Mouse (Mus musculus) lung, embryonic 15.5 days (tissue): Measurements from ENCODE around the gene Nusap1. TPM values are rescaled to one million over a fixed set of nuclear protein-coding genes. Genes with fewer than 3 reads are reported as not detected.
A peak's percentile ranks its signal among the peaks of the same experiment; 100 is the strongest.
"Not testable (repeated sequence)": the region's sequence is repeated elsewhere in the genome, so short reads cannot be mapped to it uniquely, and the experiment has no call there.

Source experiments
- ATAC-seq: fragments of 200-750 bp; cut with Nextera tagmentation; 2 replicates; pipeline ENCODE4 v1.8.0; 2017; ENCODE audit warnings: moderate number of reproducible peaks, borderline replicate concordance; ENCODE audit not compliant: low FRiP score, low TSS enrichment; ENCODE audit errors: extremely low read depth
- H3K27ac ChIP-seq: fragments of 300-500 bp; sonication (generic); 2 replicates; pipeline ENCODE4 v1.5.1; 2015; ENCODE audit warnings: moderate library complexity, mild to moderate bottlenecking, inconsistent platforms
- H3K27me3 ChIP-seq: fragments of 300-500 bp; sonication (generic); 2 replicates; pipeline ENCODE4 v1.6.1; 2015; ENCODE audit warnings: inconsistent platforms
- H3K36me3 ChIP-seq: fragments of 300-500 bp; sonication (generic); 2 replicates; pipeline ENCODE4 v1.6.1; 2015; ENCODE audit warnings: inconsistent platforms
- H3K4me1 ChIP-seq: fragments of 300-500 bp; sonication (generic); 2 replicates; pipeline ENCODE4 v1.6.1; 2015; ENCODE audit warnings: inconsistent platforms
- H3K4me2 ChIP-seq: fragments of 300-500 bp; sonication (generic); 2 replicates; pipeline ENCODE4 v1.6.1; 2015; ENCODE audit warnings: inconsistent platforms, mild to moderate bottlenecking, moderate library complexity
- H3K4me3 ChIP-seq: fragments of 300-500 bp; sonication (generic); 2 replicates; pipeline ENCODE4 v1.5.1; 2015; ENCODE audit warnings: mild to moderate bottlenecking, inconsistent platforms
- H3K9ac ChIP-seq: fragments of 300-500 bp; sonication (generic); 2 replicates; pipeline ENCODE4 v1.6.1; 2015; ENCODE audit warnings: inconsistent platforms
- H3K9me3 ChIP-seq: fragments of 300-500 bp; sonication (generic); 2 replicates; pipeline ENCODE4 v1.6.1; 2016; ENCODE audit warnings: inconsistent platforms
- WGBS: fragments of 180-500 bp; shearing (Covaris S2); methylation state at CpG from one replicate; pipeline ENCODE4 v1.1.7; 2015; 5-methylcytosine and 5-hydroxymethylcytosine counted together
- polyA plus RNA-seq: library from polyadenylated mRNA; unstranded; fragments of >200 nt; fragmentation: Nextera tagmentation; extraction: Ambion mirVana; gene quantifications from 2 replicates; pipeline ENCODE4 v1.2.1, GENCODE M21; 2015

Nusap1 gene
- polyA plus RNA-seq, 1 experiment from 2014 or later: 85.9 TPM

- Histone ChIP-seq H3K4me3 (peak within 1 kb of the TSS; percentile 93), H3K27me3 (no peaks in the 10 kb centered on the region), H3K4me1 (peaks cover 6% of the 10 kb centered on the region; the same call in 1 of the 2 replicates), H3K9ac (peak within 1 kb of the TSS; percentile 90), H3K36me3 (peaks cover 8% of the 10 kb centered on the region; the same call in 1 of the 2 replicates), H3K4me2 (peak within 1 kb of the TSS; percentile 80), H3K27ac (no peak within 1 kb of the TSS), H3K9me3 (no peaks in the 10 kb centered on the region)
- 1% methylated on average over 44 of the region's 44 CpGs for WGBS
- peak; percentile 57; the same call in 1 of the 2 replicates for ATAC-seq
Measured at GRCm38 (mm10) chr2:119662220-119663182, 44.4 kb downstream of the Nusap1 start, which contains the start of gene Ndufaf1. Gene Ndufaf1, minus strand, starts transcription at chr2:119662827.

- H3K4me3 ChIP-seq, H3K9me3 ChIP-seq, H3K9ac ChIP-seq, H3K4me2 ChIP-seq, H3K27me3 ChIP-seq, H3K4me1 ChIP-seq, H3K27ac ChIP-seq, H3K36me3 ChIP-seq, ATAC-seq: not testable (repeated sequence)
- WGBS: 74% methylated on average over 20 of the region's 23 CpGs
Measured at GRCm38 (mm10) chr2:119665744-119666143, 47.6 kb downstream of the Nusap1 start.

GRCm38 (mm10) chr2:119669010-119669409 lies 50.9 kb downstream of the Nusap1 start:
- H3K4me1 ChIP-seq: no peaks in the 10 kb centered on the region
- H3K9ac ChIP-seq: no peak overlapping the region
- ATAC-seq: no peak
- H3K27ac ChIP-seq: no peak overlapping the region
- WGBS: 16% methylated on average over 7 of the region's 7 CpGs
- no peak overlapping the region for H3K4me3 ChIP-seq
- H3K4me2 ChIP-seq: no peak overlapping the region
- no peaks in the 10 kb centered on the region for H3K27me3 ChIP-seq
- H3K36me3 ChIP-seq: no peaks in the 10 kb centered on the region
- no peaks in the 10 kb centered on the region for H3K9me3 ChIP-seq

GRCm38 (mm10) chr2:119674525-119675214 lies 56.6 kb downstream of the Nusap1 start, which contains the start of gene Rtf1:
Gene Rtf1, plus strand, starts transcription at chr2:119675068.
- no peaks in the 10 kb centered on the region for H3K9me3 ChIP-seq
- no peaks in the 10 kb centered on the region for H3K36me3 ChIP-seq
- peaks cover 11% of the 10 kb centered on the region for H3K4me1 ChIP-seq
- WGBS: under 1% methylated on average over 56 of the region's 58 CpGs
- peak within 1 kb of the TSS; percentile 100 for H3K4me3 ChIP-seq
- no peaks in the 10 kb centered on the region for H3K27me3 ChIP-seq
- peak within 1 kb of the TSS; percentile 99 for H3K9ac ChIP-seq
- H3K27ac ChIP-seq: peak within 1 kb of the TSS; percentile 89
- ATAC-seq: peak; percentile 98
- peak within 1 kb of the TSS; percentile 82 for H3K4me2 ChIP-seq

- no peaks in the 10 kb centered on the region for H3K36me3 ChIP-seq
- peak overlapping the region; percentile 100 for H3K4me3 ChIP-seq
- peak overlapping the region; percentile 99 for H3K9ac ChIP-seq
- no peaks in the 10 kb centered on the region for H3K27me3 ChIP-seq
- H3K4me1 ChIP-seq: peaks cover 11% of the 10 kb centered on the region
- ATAC-seq: peak; percentile 87
- WGBS: under 1% methylated on average over 36 of the region's 39 CpGs
- H3K27ac ChIP-seq: peak overlapping the region; percentile 83
- H3K4me2 ChIP-seq: peak overlapping the region; percentile 78
- H3K9me3 ChIP-seq: no peaks in the 10 kb centered on the region
Measured at GRCm38 (mm10) chr2:119675215-119675784, 57.2 kb downstream of the Nusap1 start.

GRCm38 (mm10) chr2:119675831-119676230 lies 57.7 kb downstream of the Nusap1 start:
- Histone ChIP-seq H3K4me3 (peak overlapping the region; percentile 100), H3K27ac (peak overlapping the region; percentile 83; the same call in 1 of the 2 replicates), H3K9me3 (no peaks in the 10 kb centered on the region), H3K4me1 (peaks cover 11% of the 10 kb centered on the region), H3K27me3 (no peaks in the 10 kb centered on the region), H3K4me2 (peak overlapping the region; percentile 78), H3K9ac (peak overlapping the region; percentile 99), H3K36me3 (peaks cover 3% of the 10 kb centered on the region; the same call in 1 of the 2 replicates)
- WGBS: 3% methylated on average over 5 of the region's 5 CpGs
- no peak for ATAC-seq

- ATAC-seq: no peak
- H3K9me3 ChIP-seq: no peaks in the 10 kb centered on the region
- no peak overlapping the region for H3K4me3 ChIP-seq
- no peak overlapping the region for H3K9ac ChIP-seq
- H3K27ac ChIP-seq: no peak overlapping the region
- H3K4me2 ChIP-seq: no peak overlapping the region
- peaks cover 20% of the 10 kb centered on the region for H3K36me3 ChIP-seq
- no peaks in the 10 kb centered on the region for H3K27me3 ChIP-seq
- no peaks in the 10 kb centered on the region for H3K4me1 ChIP-seq
- WGBS: 83% methylated on average over 2 of the region's 2 CpGs
Measured at GRCm38 (mm10) chr2:119683706-119684105, 65.6 kb downstream of the Nusap1 start.

- no peak for ATAC-seq
- Histone ChIP-seq H3K9me3 (no peaks in the 10 kb centered on the region), H3K27ac (no peak overlapping the region), H3K4me2 (no peak overlapping the region), H3K4me1 (no peaks in the 10 kb centered on the region), H3K4me3 (no peak overlapping the region), H3K27me3 (no peaks in the 10 kb centered on the region), H3K36me3 (peaks cover 18% of the 10 kb centered on the region), H3K9ac (no peak overlapping the region)
- 77% methylated on average over 9 of the region's 9 CpGs for WGBS
Measured at GRCm38 (mm10) chr2:119692003-119692701, 74.1 kb downstream of the Nusap1 start.

GRCm38 (mm10) chr2:119694826-119695225 lies 76.7 kb downstream of the Nusap1 start:
- Histone ChIP-seq H3K4me1 (no peaks in the 10 kb centered on the region), H3K4me3 (no peak overlapping the region), H3K9me3 (no peaks in the 10 kb centered on the region), H3K9ac (no peak overlapping the region), H3K27ac (no peak overlapping the region), H3K4me2 (no peak overlapping the region), H3K36me3 (peaks cover 12% of the 10 kb centered on the region; the same call in 1 of the 2 replicates), H3K27me3 (no peaks in the 10 kb centered on the region)
- ATAC-seq: no peak
- WGBS: 88% methylated on average over 2 of the region's 2 CpGs

GRCm38 (mm10) chr2:119696111-119696510 lies 78.0 kb downstream of the Nusap1 start:
- ATAC-seq: no peak
- WGBS: 72% methylated on average over 1 of the region's 1 CpGs
- peaks cover 12% of the 10 kb centered on the region; the same call in 1 of the 2 replicates for H3K36me3 ChIP-seq
- no peaks in the 10 kb centered on the region for H3K4me1 ChIP-seq
- H3K27me3 ChIP-seq: no peaks in the 10 kb centered on the region
- no peak overlapping the region for H3K4me2 ChIP-seq
- no peak overlapping the region for H3K4me3 ChIP-seq
- H3K27ac ChIP-seq: no peak overlapping the region
- H3K9ac ChIP-seq: no peak overlapping the region
- no peaks in the 10 kb centered on the region for H3K9me3 ChIP-seq

GRCm38 (mm10) chr2:119698472-119698871 lies 80.4 kb downstream of the Nusap1 start:
- H3K27me3 ChIP-seq: no peaks in the 10 kb centered on the region
- no peak overlapping the region for H3K4me2 ChIP-seq
- WGBS: 88% methylated on average over 2 of the region's 2 CpGs
- no peak for ATAC-seq
- H3K9me3 ChIP-seq: no peaks in the 10 kb centered on the region
- H3K36me3 ChIP-seq: peaks cover 10% of the 10 kb centered on the region; the same call in 1 of the 2 replicates
- no peaks in the 10 kb centered on the region for H3K4me1 ChIP-seq
- H3K9ac ChIP-seq: no peak overlapping the region
- no peak overlapping the region for H3K27ac ChIP-seq
- no peak overlapping the region for H3K4me3 ChIP-seq
